Mouse (Mus musculus) heart, embryonic 16.5 days (tissue): Measurements from ENCODE around the gene Ibtk. TPM values are rescaled to one million over a fixed set of nuclear protein-coding genes. Genes with fewer than 3 reads are reported as not detected.
"Not testable (repeated sequence)": the region's sequence is repeated elsewhere in the genome, so short reads cannot be mapped to it uniquely, and the experiment has no call there.

ENCODE experiments used
- ATAC-seq: fragments of 200-750 bp; cut with Nextera tagmentation; replicated peaks from 2 replicates; pipeline ENCODE4 v1.8.0; 2017; ENCODE audit warnings: moderate number of reproducible peaks; ENCODE audit not compliant: insufficient read depth, low FRiP score; ENCODE audit errors: extremely low read depth
- H3K27ac ChIP-seq: fragments of 300-500 bp; sonication (generic); 2 replicates; pipeline ENCODE4 v1.5.1; 2014; ENCODE audit warnings: mild to moderate bottlenecking, low read length, control low read depth, moderate library complexity
- H3K27me3 ChIP-seq: fragments of 300-500 bp; sonication (generic); 2 replicates; pipeline ENCODE4 v1.6.1; 2014; ENCODE audit warnings: low read length, mixed read lengths; ENCODE audit not compliant: control insufficient read depth, insufficient read depth
- H3K36me3 ChIP-seq: fragments of 300-500 bp; sonication (generic); 2 replicates; pipeline ENCODE4 v1.6.1; 2014; ENCODE audit not compliant: control insufficient read depth, insufficient read depth
- H3K4me1 ChIP-seq: fragments of 300-500 bp; sonication (generic); 2 replicates; pipeline ENCODE4 v1.6.1; 2014; ENCODE audit warnings: low read length, mixed read lengths; ENCODE audit not compliant: control insufficient read depth, insufficient read depth
- H3K4me2 ChIP-seq: fragments of 300-500 bp; sonication (generic); 2 replicates; pipeline ENCODE4 v1.6.1; 2014; ENCODE audit warnings: low read depth, mild to moderate bottlenecking, control low read depth, low read length
- H3K4me3 ChIP-seq: fragments of 300-500 bp; sonication (generic); 2 replicates; pipeline ENCODE4 v1.5.1; 2014; ENCODE audit warnings: mild to moderate bottlenecking, control low read depth, low read length
- H3K9ac ChIP-seq: fragments of 300-500 bp; sonication (generic); 2 replicates; pipeline ENCODE4 v1.6.1; 2014; ENCODE audit warnings: low read length, control low read depth
- H3K9me3 ChIP-seq: fragments of 300-500 bp; sonication (generic); replicated peaks from 2 replicates; pipeline ENCODE4 v1.6.1; 2016; ENCODE audit warnings: low read length; ENCODE audit not compliant: control insufficient read depth
- WGBS: fragments of 180-500 bp; shearing (Covaris S2); extraction: QIAGEN DNeasy Blood & Tissue Kit; methylation state at CpG from one replicate; pipeline ENCODE4 v1.1.7; 2014; 5-methylcytosine and 5-hydroxymethylcytosine counted together
- polyA plus RNA-seq: library from polyadenylated mRNA; unstranded; fragments of >200 nt; fragmentation: Nextera tagmentation; extraction: Ambion mirVana; gene quantifications from 2 replicates; pipeline ENCODE4 v1.2.1, GENCODE M21; 2015

Gene Ibtk
- polyA plus RNA-seq, result 21.3 and 21.7 TPM in 2 replicates

DNA sequence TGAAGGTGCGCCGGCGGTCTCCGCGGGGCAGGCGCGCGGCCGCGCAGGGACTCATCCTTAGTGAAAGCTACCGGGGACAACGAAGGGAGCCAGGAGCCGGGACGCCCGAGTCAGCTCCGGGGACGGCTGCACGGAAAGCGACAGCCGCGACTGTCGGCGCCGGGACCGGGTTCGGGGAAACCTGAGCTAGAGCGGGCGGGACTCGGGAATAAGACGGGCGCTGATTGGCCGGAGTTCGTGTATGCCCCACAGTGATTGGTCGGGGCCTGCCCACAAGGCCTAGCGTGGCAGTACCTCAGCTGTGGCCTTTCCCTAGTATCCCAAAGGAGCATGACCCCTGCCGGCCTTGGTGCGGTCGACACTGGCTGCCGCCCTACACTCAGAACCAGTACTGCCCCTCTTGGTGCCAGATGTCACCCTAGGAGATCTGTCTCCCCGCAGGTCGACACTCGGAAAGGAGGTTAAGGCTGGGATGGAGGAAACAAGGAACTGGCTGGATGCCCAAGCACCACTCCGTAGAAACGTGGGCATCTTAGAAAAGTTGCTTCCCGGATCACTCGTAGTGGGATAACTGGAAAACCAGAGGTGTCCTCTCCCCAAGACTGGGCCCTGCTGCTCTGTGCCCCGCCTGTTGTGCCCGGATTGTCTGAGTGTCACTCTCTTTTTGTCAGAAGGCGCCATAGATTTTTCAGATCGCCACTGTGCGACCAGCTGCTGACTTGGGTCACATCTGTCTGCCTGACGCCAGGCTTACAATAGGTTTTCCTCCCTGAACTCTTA lies at the start of gene Ibtk:
Ibtk (minus strand) TSS at position 193 of the 780 bp plus-strand sequence.
- peak; percentile 98 for ATAC-seq
- Histone ChIP-seq H3K9me3 (no peaks in the 10 kb centered on the region), H3K4me1 (peaks cover 28% of the 10 kb centered on the region), H3K27ac (peak within 1 kb of the TSS; percentile 99), H3K36me3 (no peaks in the 10 kb centered on the region), H3K4me3 (peak within 1 kb of the TSS; percentile 99), H3K27me3 (no peaks in the 10 kb centered on the region), H3K4me2 (peak within 1 kb of the TSS; percentile 84), H3K9ac (peak within 1 kb of the TSS; percentile 99)
- WGBS, result under 1% methylated on average over 52 of the region's 52 CpGs

DNA sequence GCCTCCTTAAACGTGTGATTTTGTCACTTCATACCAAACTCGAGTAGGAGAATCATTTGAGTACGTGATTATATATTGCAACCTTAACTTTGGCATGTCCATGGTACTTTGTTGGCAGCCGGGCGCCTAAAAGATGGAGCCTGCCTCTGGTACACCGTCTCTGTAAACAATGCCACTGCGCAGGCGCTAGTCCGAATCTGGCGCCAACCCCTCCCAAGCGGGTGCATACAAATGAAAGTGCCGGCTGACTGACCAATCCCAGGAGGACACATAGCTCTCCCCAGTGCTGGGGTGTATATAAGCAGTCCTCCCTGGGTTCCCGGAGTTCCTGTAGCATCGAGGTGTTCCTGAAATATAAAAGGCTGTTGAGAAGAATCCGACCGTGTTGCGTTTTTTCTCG lies 42.4 kb upstream of the Ibtk start:
- 92% methylated on average over 18 of the region's 18 CpGs for WGBS
- not testable (repeated sequence) for H3K27ac ChIP-seq, H3K27me3 ChIP-seq, H3K9ac ChIP-seq, ATAC-seq, H3K4me3 ChIP-seq, H3K9me3 ChIP-seq, H3K4me1 ChIP-seq, H3K36me3 ChIP-seq, H3K4me2 ChIP-seq

DNA sequence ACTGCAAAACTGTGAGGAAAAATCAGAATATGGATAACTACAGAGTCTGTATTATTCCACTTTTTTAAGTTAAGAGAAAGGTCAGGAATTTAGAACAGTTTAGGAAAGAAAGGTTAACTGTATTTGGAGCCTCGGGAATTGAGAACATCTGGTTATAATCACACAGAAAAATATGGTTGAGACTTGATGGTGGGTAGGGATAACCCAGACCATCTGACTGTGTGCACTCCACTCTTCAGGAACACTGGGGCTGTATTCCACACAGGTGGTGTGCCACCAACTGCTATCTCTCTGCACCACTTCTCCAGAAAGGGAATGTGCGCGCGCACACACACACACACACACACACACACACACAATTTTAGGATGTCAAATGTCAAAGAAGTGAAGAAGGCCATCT lies 31.1 kb upstream of the Ibtk start:
- peaks cover 3% of the 10 kb centered on the region; the same call in 1 of the 2 replicates for H3K27me3 ChIP-seq
- no peak overlapping the region for H3K27ac ChIP-seq
- no peaks in the 10 kb centered on the region for H3K4me1 ChIP-seq
- H3K9me3 ChIP-seq, result no peaks in the 10 kb centered on the region
- H3K4me3 ChIP-seq, result no peak overlapping the region
- no peak for ATAC-seq
- 86% methylated on average over 4 of the region's 4 CpGs for WGBS
- H3K4me2 ChIP-seq, result no peak overlapping the region
- H3K36me3 ChIP-seq, result no peaks in the 10 kb centered on the region
- no peak overlapping the region for H3K9ac ChIP-seq

DNA sequence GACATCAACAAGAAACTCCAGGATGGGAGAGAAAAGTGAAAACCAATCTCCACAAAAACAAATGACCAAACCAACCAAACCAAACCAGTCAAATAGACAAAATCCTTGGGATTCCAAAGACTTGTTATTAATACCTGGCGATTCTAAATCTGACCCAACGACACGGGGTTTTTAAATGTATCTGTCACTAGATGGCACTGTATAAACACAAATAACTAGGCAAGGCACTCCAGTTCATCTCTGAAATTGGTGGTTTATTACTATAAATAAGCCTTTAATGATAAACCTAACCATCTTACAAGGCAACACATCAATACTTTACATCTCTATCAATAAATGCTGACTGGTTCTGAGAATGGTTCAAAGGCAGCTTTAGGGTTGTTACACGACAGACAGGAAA lies 30.3 kb upstream of the Ibtk start:
- H3K36me3 ChIP-seq, result no peaks in the 10 kb centered on the region
- no peak overlapping the region for H3K9ac ChIP-seq
- WGBS, result 23% methylated on average over 4 of the region's 4 CpGs
- H3K27me3 ChIP-seq, result peaks cover 3% of the 10 kb centered on the region; the same call in 1 of the 2 replicates
- H3K9me3 ChIP-seq, result no peaks in the 10 kb centered on the region
- no peaks in the 10 kb centered on the region for H3K4me1 ChIP-seq
- no peak for ATAC-seq
- no peak overlapping the region for H3K4me2 ChIP-seq
- no peak overlapping the region for H3K4me3 ChIP-seq
- no peak overlapping the region for H3K27ac ChIP-seq

DNA sequence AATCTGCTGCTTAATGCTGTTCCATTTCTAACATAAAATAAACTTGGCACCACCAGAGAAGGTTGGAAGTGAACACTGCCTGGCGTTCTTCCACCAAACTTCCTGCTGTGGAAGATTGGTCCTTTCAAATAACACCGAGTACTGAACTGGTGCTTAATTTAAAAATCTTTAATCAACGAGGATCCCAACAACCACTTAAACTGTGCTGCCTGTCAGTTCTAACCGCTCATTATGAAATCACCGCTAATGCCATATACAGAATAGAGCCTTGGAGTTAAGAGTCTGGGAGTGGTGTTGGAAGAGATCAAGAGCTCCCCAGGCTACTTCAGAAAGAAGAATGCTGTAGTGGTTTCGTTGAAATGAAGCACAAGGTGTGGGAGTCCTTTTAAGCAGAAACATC lies 28.4 kb upstream of the Ibtk start:
- Histone ChIP-seq H3K27me3 (peaks cover 3% of the 10 kb centered on the region; the same call in 1 of the 2 replicates), H3K4me2 (no peak overlapping the region), H3K27ac (no peak overlapping the region), H3K9ac (no peak overlapping the region), H3K9me3 (no peaks in the 10 kb centered on the region), H3K4me3 (no peak overlapping the region), H3K36me3 (no peaks in the 10 kb centered on the region), H3K4me1 (no peaks in the 10 kb centered on the region)
- 45% methylated on average over 6 of the region's 6 CpGs for WGBS
- no peak for ATAC-seq

DNA sequence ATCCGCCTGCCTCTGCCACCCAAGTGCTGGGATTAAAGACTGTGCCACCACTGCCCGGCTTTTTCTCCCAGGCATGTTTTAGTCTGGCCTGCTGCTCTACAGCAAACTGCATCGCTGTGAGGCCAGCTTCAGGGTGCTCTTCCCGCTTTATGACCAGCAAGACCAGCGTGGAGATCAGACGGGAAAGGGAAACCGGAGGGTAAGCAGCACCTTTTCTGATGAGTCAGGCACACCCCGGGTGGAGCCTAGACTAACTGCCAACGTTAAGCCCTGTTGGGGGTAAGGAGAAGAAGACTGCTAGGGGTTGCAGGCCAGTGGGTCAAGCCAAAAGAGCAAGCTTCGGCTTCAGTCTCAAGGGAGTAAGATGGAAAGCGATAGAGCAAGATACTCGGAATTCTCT lies 23.1 kb upstream of the Ibtk start:
- Histone ChIP-seq H3K27ac (no peak overlapping the region), H3K9me3 (no peaks in the 10 kb centered on the region), H3K27me3 (no peaks in the 10 kb centered on the region), H3K4me2 (no peak overlapping the region), H3K4me3 (no peak overlapping the region), H3K4me1 (no peaks in the 10 kb centered on the region), H3K36me3 (no peaks in the 10 kb centered on the region), H3K9ac (no peak overlapping the region)
- WGBS, result 67% methylated on average over 12 of the region's 12 CpGs
- ATAC-seq, result no peak

DNA sequence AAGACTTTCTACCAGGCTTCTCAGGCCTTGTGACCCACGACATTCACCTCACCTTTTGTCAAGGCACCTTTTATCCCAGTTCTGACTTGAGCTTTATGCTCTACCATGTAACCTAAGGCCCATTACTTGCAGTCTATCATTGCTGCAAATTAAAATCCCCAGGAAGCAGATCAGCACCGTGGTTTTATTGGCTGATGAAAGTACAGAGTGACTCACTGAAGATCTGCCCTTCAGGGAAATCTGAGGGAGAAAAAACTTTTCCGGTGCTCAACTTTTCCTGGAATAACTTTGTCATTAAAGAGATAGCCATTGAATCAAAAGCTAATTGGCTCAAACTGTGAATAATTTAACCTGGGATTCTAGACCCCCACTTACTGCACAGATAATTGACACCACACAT lies 22.3 kb upstream of the Ibtk start:
- Histone ChIP-seq H3K4me1 (no peaks in the 10 kb centered on the region), H3K36me3 (no peaks in the 10 kb centered on the region), H3K9ac (no peak overlapping the region), H3K27ac (no peak overlapping the region), H3K9me3 (no peaks in the 10 kb centered on the region), H3K27me3 (no peaks in the 10 kb centered on the region), H3K4me2 (no peak overlapping the region), H3K4me3 (no peak overlapping the region)
- ATAC-seq, result no peak
- WGBS, result 58% methylated on average over 3 of the region's 3 CpGs

DNA sequence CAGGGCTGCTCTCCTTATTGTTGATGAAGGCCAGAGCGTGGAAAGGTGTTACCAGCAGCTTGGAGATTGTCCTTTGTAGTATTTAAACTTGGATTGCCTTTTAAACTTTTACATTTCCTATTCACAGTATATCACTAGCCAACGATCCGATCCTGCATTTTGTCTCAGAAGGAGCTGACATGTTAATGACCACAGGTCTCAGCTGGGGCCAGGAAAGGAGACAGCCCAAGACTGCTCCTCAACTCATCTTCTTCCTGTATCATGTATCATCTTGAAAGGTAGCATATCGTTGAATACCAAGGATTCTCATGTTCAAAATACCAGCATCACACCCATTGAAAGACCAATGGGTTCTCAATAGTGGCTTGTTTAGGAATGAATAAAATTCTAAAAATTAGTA lies 21.2 kb upstream of the Ibtk start:
- no peaks in the 10 kb centered on the region for H3K9me3 ChIP-seq
- H3K4me1 ChIP-seq, result no peaks in the 10 kb centered on the region
- H3K36me3 ChIP-seq, result no peaks in the 10 kb centered on the region
- no peak overlapping the region for H3K27ac ChIP-seq
- no peaks in the 10 kb centered on the region for H3K27me3 ChIP-seq
- H3K9ac ChIP-seq, result no peak overlapping the region
- ATAC-seq, result no peak
- H3K4me2 ChIP-seq, result no peak overlapping the region
- no peak overlapping the region for H3K4me3 ChIP-seq
- WGBS, result 74% methylated on average over 4 of the region's 4 CpGs

DNA sequence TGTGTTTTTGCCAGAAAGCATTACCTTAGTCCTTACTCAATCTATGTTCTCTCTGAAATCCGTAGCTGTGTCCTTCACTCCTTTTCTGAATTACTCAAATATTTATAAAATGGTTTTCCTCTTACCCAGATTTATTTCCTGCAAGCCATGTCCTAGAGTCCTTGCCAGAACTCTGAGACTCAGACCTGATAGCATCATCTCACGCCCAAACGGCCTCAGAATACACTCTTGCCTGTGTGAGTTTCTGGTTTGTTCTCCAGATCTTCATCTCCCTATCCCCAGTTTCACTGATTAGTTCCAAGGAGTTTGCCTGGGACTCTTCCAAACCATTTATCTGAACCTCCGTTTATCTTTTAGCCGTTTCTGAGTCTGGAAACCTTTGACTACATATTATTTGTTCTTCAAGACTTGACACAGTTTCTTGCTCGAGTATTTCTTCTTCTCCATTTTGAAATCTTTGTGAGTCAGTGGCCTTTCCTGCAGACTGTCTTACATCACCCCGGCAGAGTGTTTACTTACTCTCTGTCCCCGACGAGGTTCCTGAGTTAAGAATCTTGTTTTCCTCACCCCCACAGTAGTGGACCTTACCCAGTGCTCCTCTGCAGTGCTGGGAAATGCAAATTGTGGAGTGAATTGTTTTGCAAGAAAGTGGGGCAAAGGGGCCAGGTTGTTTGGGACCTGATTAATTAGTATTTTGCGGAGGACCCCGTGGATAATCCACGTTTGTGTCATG lies 20.1 kb upstream of the Ibtk start:
- Histone ChIP-seq H3K36me3 (no peaks in the 10 kb centered on the region), H3K4me1 (no peaks in the 10 kb centered on the region), H3K27ac (no peak overlapping the region), H3K4me3 (no peak overlapping the region), H3K9ac (no peak overlapping the region), H3K4me2 (no peak overlapping the region), H3K9me3 (no peaks in the 10 kb centered on the region), H3K27me3 (no peaks in the 10 kb centered on the region)
- ATAC-seq, result no peak
- 38% methylated on average over 12 of the region's 12 CpGs for WGBS
